Mouse (Mus musculus): Measurements from ENCODE around the gene Fam167b. TPM values are rescaled to one million over a fixed set of nuclear protein-coding genes. Genes with fewer than 3 reads are reported as not detected.
A peak's percentile ranks its signal among the peaks of the same experiment; 100 is the strongest.
"Not testable (repeated sequence)": the region's sequence is repeated elsewhere in the genome, so short reads cannot be mapped to it uniquely, and the experiment has no call there.

Gene Fam167b
- total and polyA plus RNA-seq, 3 experiments = not detected

DNA sequence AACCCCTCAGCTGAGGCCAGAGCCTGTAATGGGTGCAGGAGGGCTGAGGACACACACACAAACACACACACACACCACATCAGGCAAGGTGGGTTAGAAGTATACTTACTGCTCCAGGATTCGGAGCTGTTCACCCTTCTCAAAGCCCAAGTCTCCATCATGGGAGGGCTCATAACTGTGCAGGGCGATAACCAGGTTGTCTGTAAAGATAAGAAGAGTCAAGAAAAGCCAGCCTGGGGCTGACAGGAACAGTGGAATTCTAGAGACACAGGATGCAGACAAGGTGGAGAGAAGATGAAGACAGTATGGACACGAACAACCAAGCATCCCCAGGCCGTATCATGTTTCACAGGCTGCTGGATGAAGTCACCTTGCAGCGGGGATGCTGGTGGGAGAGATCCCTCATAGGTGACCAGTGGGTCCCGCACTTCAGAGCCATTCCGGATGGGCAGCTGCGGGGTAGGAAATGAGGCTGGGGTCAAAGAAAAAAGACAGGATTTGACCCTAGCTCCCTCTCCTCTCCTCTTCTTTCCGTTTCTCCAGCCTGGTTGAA is 21.0 kb downstream of the Fam167b start:
- peaks cover 23% of the 10 kb centered on the region for H3K27me3 ChIP-seq (ENCODE audit: insufficient read depth, low read length)
- H3K36me3 ChIP-seq (replicated peaks) = no peaks in the 10 kb centered on the region
- TF ChIP-seq CTCF (IDR thresholded peaks at IDR 0.05; ENCODE audit: low read depth, low read length) (no peak), POLR2AphosphoS5 (IDR thresholded peaks at IDR 0.05; ENCODE audit: insufficient replicate concordance, low read depth, low read length) (no peak), TAL1 (conservative IDR thresholded peaks at IDR 0.05; ENCODE audit: low read depth, low read length) (peak; percentile 87), GATA1 (IDR thresholded peaks at IDR 0.05; ENCODE audit: borderline replicate concordance, low read length) (no peak), GATA2 (IDR thresholded peaks at IDR 0.05; ENCODE audit: borderline replicate concordance, low read depth, low read length) (no peak)
- peak; percentile 50 for DNase-seq (ENCODE audit: low spot score)
- H3K9me3 ChIP-seq (replicated peaks) = no peaks in the 10 kb centered on the region
- peak overlapping the region; percentile 71 for H3K4me3 ChIP-seq (ENCODE audit: low read depth, low read length)
- ATAC-seq (ENCODE audit: extremely low read depth, insufficient number of reproducible peaks, low FRiP score, poor library complexity, severe bottlenecking) = peak; percentile 61; the same call in 1 of the 2 replicates
- H3K4me1 ChIP-seq (ENCODE audit: insufficient read depth, low read depth, low read length) = peaks cover 39% of the 10 kb centered on the region

DNA sequence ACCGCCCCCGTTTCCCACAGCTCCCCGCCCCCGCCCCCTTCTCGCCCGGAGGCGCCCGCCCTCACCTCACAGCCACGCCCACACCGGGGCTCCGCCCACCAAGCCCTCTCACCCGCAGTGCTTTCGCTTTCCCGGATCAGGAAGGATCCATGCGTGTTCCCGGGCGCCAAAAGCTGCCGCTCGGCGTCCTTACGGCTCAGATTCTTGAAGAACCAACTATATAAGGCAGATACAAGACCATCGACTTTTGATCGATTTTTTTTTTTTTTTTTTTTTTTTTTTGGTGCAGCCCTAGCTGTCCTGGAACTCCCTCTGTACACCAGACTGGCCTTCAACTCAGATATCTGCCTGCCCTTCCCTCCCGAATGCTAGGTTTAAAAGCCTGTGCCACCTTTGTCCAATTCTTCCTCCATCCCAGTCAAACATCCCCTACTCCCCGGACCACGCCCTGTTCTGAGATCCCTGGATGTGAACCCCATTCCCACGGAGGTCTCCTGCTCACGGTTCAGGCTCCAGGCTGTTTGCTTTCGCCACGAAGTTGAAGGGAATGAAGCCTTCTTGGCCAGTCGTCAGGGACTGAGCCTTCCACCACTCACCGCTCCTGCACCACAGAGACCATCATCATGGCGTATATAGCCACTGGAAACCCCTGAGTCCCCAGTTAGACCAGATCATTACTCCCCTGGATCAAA is 21.7 kb downstream of the Fam167b start:
- H3K9me3 ChIP-seq (replicated peaks) = no peaks in the 10 kb centered on the region
- no peak for TF ChIP-seq GATA1 (IDR thresholded peaks at IDR 0.05; ENCODE audit: borderline replicate concordance, low read length)
- no peak for TF ChIP-seq TAL1 (conservative IDR thresholded peaks at IDR 0.05; ENCODE audit: low read depth, low read length)
- TF ChIP-seq GATA2 (IDR thresholded peaks at IDR 0.05; ENCODE audit: borderline replicate concordance, low read depth, low read length) = no peak
- TF ChIP-seq POLR2AphosphoS5 (IDR thresholded peaks at IDR 0.05; ENCODE audit: insufficient replicate concordance, low read depth, low read length) = no peak
- no peak for TF ChIP-seq CTCF (IDR thresholded peaks at IDR 0.05; ENCODE audit: low read depth, low read length)
- peaks cover 39% of the 10 kb centered on the region for H3K4me1 ChIP-seq (ENCODE audit: insufficient read depth, low read depth, low read length)
- DNase-seq (ENCODE audit: low spot score) (peak; percentile 75), ATAC-seq (ENCODE audit: extremely low read depth, insufficient number of reproducible peaks, low FRiP score, poor library complexity, severe bottlenecking) (peak; percentile 51; the same call in 1 of the 2 replicates)
- H3K36me3 ChIP-seq (replicated peaks) = no peaks in the 10 kb centered on the region
- peak overlapping the region; percentile 71 for H3K4me3 ChIP-seq (ENCODE audit: low read depth, low read length)
- H3K27me3 ChIP-seq (ENCODE audit: insufficient read depth, low read length) = peaks cover 29% of the 10 kb centered on the region

- no peak for ATAC-seq (ENCODE audit: extremely low read depth, insufficient number of reproducible peaks, low FRiP score, poor library complexity, severe bottlenecking)
- Histone ChIP-seq H3K9me3 (replicated peaks) (no peaks in the 10 kb centered on the region), H3K36me3 (replicated peaks) (no peaks in the 10 kb centered on the region), H3K27me3 (ENCODE audit: insufficient read depth, low read length) (peaks cover 35% of the 10 kb centered on the region), H3K4me1 (ENCODE audit: insufficient read depth, low read depth, low read length) (peaks cover 39% of the 10 kb centered on the region), H3K4me3 (ENCODE audit: low read depth, low read length) (peak overlapping the region; percentile 71)
- TF ChIP-seq TAL1 (conservative IDR thresholded peaks at IDR 0.05; ENCODE audit: low read depth, low read length) = no peak
- no peak for TF ChIP-seq POLR2AphosphoS5 (IDR thresholded peaks at IDR 0.05; ENCODE audit: insufficient replicate concordance, low read depth, low read length)
- no peak for TF ChIP-seq GATA1 (IDR thresholded peaks at IDR 0.05; ENCODE audit: borderline replicate concordance, low read length)
- TF ChIP-seq CTCF (IDR thresholded peaks at IDR 0.05; ENCODE audit: low read depth, low read length) = no peak
- TF ChIP-seq GATA2 (IDR thresholded peaks at IDR 0.05; ENCODE audit: borderline replicate concordance, low read depth, low read length) = no peak
- no peak for DNase-seq (ENCODE audit: low spot score)
These were observed 22.4 kb downstream of the Fam167b start for GRCm38 (mm10) chr4:129555862-129556531.

GRCm38 (mm10) chr4:129555421-129555861 is 22.9 kb downstream of the Fam167b start:
- peaks cover 39% of the 10 kb centered on the region for H3K4me1 ChIP-seq (ENCODE audit: insufficient read depth, low read depth, low read length)
- TF ChIP-seq CTCF (IDR thresholded peaks at IDR 0.05; ENCODE audit: low read depth, low read length) = peak; percentile 79
- TF ChIP-seq GATA1 (IDR thresholded peaks at IDR 0.05; ENCODE audit: borderline replicate concordance, low read length) = no peak
- DNase-seq (ENCODE audit: low spot score) (peak; percentile 31), ATAC-seq (ENCODE audit: extremely low read depth, insufficient number of reproducible peaks, low FRiP score, poor library complexity, severe bottlenecking) (no peak)
- H3K4me3 ChIP-seq (ENCODE audit: low read depth, low read length) = peak overlapping the region; percentile 71
- peaks cover 35% of the 10 kb centered on the region for H3K27me3 ChIP-seq (ENCODE audit: insufficient read depth, low read length)
- H3K9me3 ChIP-seq (replicated peaks) = no peaks in the 10 kb centered on the region
- no peaks in the 10 kb centered on the region for H3K36me3 ChIP-seq (replicated peaks)

DNA sequence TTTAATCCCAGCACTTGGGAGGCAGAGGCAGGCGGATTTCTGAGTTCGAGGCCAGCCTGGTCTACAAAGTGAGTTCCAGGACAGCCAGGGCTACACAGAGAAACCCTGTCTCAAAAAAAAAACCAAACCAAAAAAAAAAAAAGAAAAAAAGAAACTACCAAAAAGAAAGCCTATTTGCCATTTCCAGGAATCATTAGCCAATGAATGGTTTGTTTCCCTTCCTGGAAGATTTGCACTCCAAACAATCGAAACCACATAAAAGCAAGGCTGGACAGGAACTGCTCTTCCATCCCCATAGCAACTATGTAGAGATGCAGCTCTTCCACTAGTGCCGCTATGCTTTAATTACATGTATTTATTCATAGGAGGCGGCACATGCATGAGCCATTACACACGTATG is 23.8 kb downstream of the Fam167b start:
- not testable (repeated sequence) for H3K9me3 ChIP-seq (replicated peaks); H3K36me3 ChIP-seq (replicated peaks); H3K4me3 ChIP-seq (ENCODE audit: low read depth, low read length); DNase-seq (ENCODE audit: low spot score); ATAC-seq (ENCODE audit: extremely low read depth, insufficient number of reproducible peaks, low FRiP score, poor library complexity, severe bottlenecking)
- H3K27me3 ChIP-seq (ENCODE audit: insufficient read depth, low read length) = peaks cover 35% of the 10 kb centered on the region
- peaks cover 39% of the 10 kb centered on the region for H3K4me1 ChIP-seq (ENCODE audit: insufficient read depth, low read depth, low read length)

GRCm38 (mm10) chr4:129550295-129550694 is 28.1 kb downstream of the Fam167b start:
- H3K4me1 ChIP-seq (ENCODE audit: insufficient read depth, low read depth, low read length) = peaks cover 26% of the 10 kb centered on the region
- H3K4me3 ChIP-seq (ENCODE audit: low read depth, low read length) = no peak overlapping the region
- no peak for ATAC-seq (ENCODE audit: extremely low read depth, insufficient number of reproducible peaks, low FRiP score, poor library complexity, severe bottlenecking)
- TF ChIP-seq TAL1 (conservative IDR thresholded peaks at IDR 0.05; ENCODE audit: low read depth, low read length) (no peak), GATA2 (IDR thresholded peaks at IDR 0.05; ENCODE audit: borderline replicate concordance, low read depth, low read length) (no peak), CTCF (IDR thresholded peaks at IDR 0.05; ENCODE audit: low read depth, low read length) (no peak), POLR2AphosphoS5 (IDR thresholded peaks at IDR 0.05; ENCODE audit: insufficient replicate concordance, low read depth, low read length) (no peak), GATA1 (IDR thresholded peaks at IDR 0.05; ENCODE audit: borderline replicate concordance, low read length) (no peak)
- H3K36me3 ChIP-seq (replicated peaks) = no peaks in the 10 kb centered on the region
- no peak for DNase-seq (ENCODE audit: low spot score)
- H3K9me3 ChIP-seq (replicated peaks) = no peaks in the 10 kb centered on the region
- H3K27me3 ChIP-seq (ENCODE audit: insufficient read depth, low read length) = peaks cover 26% of the 10 kb centered on the region

Measured in G1E (cell line).